Mouse (Mus musculus): ENCODE results near the gene Pir. TPM values are rescaled to one million over a fixed set of nuclear protein-coding genes. Genes with fewer than 3 reads are reported as not detected.

Gene Pir
- polyA plus RNA-seq, 1 experiment, result 0.97 TPM

DNA sequence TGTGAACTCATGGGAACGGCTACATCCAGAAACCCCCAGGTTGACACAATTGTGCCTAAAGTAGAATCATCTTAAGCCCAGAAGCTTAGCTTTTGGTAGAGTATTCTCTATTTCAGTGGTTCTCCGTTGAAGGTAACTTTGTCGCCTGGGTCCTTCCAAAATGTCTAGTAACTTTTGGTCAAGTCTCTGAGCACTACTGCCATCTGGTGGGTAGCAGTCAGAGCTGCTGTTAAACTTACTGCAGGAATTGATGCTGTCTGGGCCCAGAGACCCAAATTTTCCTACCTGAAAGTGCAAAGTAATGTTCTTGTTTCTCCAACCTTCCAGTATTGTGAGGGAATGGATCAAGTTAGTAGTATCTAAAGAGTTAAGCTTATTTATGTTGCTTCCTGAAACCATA lies 17.9 kb downstream of the Pir start:
- 57% methylated on average over 3 of the region's 3 CpGs for WGBS
- Histone ChIP-seq H3K36me3 (ENCODE audit: control insufficient read depth, insufficient read depth, low read length) (no peaks in the 10 kb centered on the region), H3K27me3 (ENCODE audit: control insufficient read depth, insufficient read depth, low read length) (no peaks in the 10 kb centered on the region), H3K4me3 (ENCODE audit: extremely low read depth, insufficient read depth, insufficient read length) (no peak overlapping the region), H3K27ac (ENCODE audit: insufficient read depth, low read length) (no peak overlapping the region), H3K4me1 (ENCODE audit: control insufficient read depth, insufficient read depth, insufficient read length) (no peaks in the 10 kb centered on the region)
- no peak for TF ChIP-seq POLR2A (IDR thresholded peaks at IDR 0.05; ENCODE audit: low read depth, low read length)
- TF ChIP-seq CTCF (IDR thresholded peaks at IDR 0.05; ENCODE audit: extremely low read depth, insufficient read depth, insufficient read length, insufficient replicate concordance), result peak; percentile 11; the same call in 1 of the 2 replicates
- DNase-seq (ENCODE audit: low read depth in 1 of 2, low spot score in 2 of 2), result peak; percentile 8 to 20

DNA sequence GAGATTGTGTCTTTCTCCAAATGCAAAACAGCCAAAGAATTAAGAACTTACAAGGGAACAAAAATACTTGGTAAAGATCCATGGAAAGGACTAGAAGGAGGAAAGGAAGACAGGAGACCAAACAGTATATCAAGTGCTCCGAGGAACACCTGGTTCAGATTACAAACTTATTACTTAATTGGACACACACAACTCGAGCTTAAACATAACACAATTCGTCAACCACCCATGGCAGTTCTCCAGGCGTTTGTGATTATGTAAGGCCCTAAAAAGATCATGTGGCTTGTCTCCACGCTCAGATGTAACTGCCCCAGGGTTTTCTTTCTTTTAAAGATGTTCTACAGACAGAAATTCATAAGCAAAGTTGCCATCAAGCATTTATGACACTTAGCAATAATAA lies 22.0 kb downstream of the Pir start:
- Histone ChIP-seq H3K4me3 (ENCODE audit: extremely low read depth, insufficient read depth, insufficient read length) (no peak overlapping the region), H3K27ac (ENCODE audit: insufficient read depth, low read length) (no peak overlapping the region), H3K36me3 (ENCODE audit: control insufficient read depth, insufficient read depth, low read length) (no peaks in the 10 kb centered on the region), H3K27me3 (ENCODE audit: control insufficient read depth, insufficient read depth, low read length) (no peaks in the 10 kb centered on the region), H3K4me1 (ENCODE audit: control insufficient read depth, insufficient read depth, insufficient read length) (no peaks in the 10 kb centered on the region)
- WGBS, result 60% methylated on average over 5 of the region's 5 CpGs
- TF ChIP-seq POLR2A (IDR thresholded peaks at IDR 0.05; ENCODE audit: low read depth, low read length) (no peak), CTCF (IDR thresholded peaks at IDR 0.05; ENCODE audit: extremely low read depth, insufficient read depth, insufficient read length, insufficient replicate concordance) (no peak)
- no peak for DNase-seq (ENCODE audit: low read depth in 1 of 2, low spot score in 2 of 2)

DNA sequence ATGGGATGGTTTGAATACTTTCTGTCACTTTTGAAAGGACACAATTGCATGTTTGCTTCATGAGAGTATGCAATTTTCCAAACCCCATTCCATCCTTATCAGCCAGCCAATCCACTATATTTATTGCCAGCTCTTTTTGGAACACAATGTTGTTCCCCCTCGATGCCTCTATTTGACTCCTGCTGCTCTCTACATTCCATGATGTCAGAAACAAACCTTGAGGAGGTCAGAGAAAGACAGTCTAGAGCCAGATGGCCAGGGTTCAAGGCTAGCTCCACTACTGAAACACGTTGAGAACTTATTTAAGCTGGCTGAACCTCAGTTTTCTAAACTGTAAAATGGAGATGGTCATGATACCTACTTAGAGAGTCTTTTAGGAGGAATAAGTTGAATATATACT lies 37.1 kb downstream of the Pir start:
- 66% methylated on average over 2 of the region's 2 CpGs for whole genome bisulfite sequencing
- DNase-seq (ENCODE audit: low read depth in 1 of 2, low spot score in 2 of 2), result no peak
- no peak for TF ChIP-seq CTCF (IDR thresholded peaks at IDR 0.05; ENCODE audit: extremely low read depth, insufficient read depth, insufficient read length, insufficient replicate concordance)
- no peaks in the 10 kb centered on the region for H3K27me3 ChIP-seq (ENCODE audit: control insufficient read depth, insufficient read depth, low read length)
- no peaks in the 10 kb centered on the region for H3K36me3 ChIP-seq (ENCODE audit: control insufficient read depth, insufficient read depth, low read length)
- H3K4me1 ChIP-seq (ENCODE audit: control insufficient read depth, insufficient read depth, insufficient read length), result no peaks in the 10 kb centered on the region
- H3K4me3 ChIP-seq (ENCODE audit: extremely low read depth, insufficient read depth, insufficient read length), result no peak overlapping the region
- no peak overlapping the region for H3K27ac ChIP-seq (ENCODE audit: insufficient read depth, low read length)

DNA sequence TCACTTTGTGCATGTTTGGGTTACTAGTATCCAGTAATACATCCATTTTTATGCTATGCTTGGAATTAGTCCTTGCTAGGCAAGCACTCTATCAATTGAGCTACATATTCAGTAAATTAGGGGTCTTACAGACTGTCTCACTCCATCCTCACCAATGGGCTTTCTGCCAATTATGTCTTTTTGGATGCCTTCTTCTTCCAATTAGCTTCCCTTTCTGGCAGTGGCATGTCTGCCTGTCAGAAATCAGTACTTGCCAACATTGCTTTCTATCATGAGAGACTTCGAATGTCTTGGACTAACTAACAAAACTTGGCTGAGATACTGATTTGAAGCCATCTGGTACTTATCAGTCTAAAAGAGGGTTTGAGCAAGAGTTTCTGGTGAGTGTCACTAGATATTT lies 44.7 kb downstream of the Pir start:
- Histone ChIP-seq H3K36me3 (ENCODE audit: control insufficient read depth, insufficient read depth, low read length) (no peaks in the 10 kb centered on the region), H3K4me3 (ENCODE audit: extremely low read depth, insufficient read depth, insufficient read length) (no peak overlapping the region), H3K27me3 (ENCODE audit: control insufficient read depth, insufficient read depth, low read length) (no peaks in the 10 kb centered on the region), H3K4me1 (ENCODE audit: control insufficient read depth, insufficient read depth, insufficient read length) (no peaks in the 10 kb centered on the region), H3K27ac (ENCODE audit: insufficient read depth, low read length) (no peak overlapping the region)
- TF ChIP-seq CTCF (IDR thresholded peaks at IDR 0.05; ENCODE audit: extremely low read depth, insufficient read depth, insufficient read length, insufficient replicate concordance) (no peak), POLR2A (IDR thresholded peaks at IDR 0.05; ENCODE audit: low read depth, low read length) (no peak)
- WGBS, result 81% methylated on average over 1 of the region's 1 CpGs
- no peak for DNase-seq (ENCODE audit: low read depth in 1 of 2, low spot score in 2 of 2)

DNA sequence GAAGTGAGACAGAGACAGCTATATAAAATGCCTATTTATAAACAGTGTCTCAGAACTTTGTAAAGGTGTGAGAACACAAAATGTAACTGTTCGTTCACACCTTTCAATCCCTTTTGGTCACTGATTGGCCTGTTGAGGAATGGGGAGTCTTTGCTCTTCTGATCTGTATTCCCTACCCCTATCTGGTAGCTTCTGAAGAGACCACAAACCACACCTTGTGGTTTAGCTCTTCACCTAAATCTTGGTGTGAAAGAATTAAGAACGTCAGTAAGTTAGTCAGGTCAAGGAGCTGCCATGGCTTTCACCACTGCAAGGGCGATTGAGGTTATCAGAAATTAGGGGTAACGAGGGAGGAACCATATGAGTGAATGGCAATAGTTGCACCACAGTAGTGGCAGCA lies 49.4 kb downstream of the Pir start:
- DNase-seq (ENCODE audit: low read depth in 1 of 2, low spot score in 2 of 2), result no peak
- no peak overlapping the region for H3K4me3 ChIP-seq (ENCODE audit: extremely low read depth, insufficient read depth, insufficient read length)
- no peak overlapping the region for H3K27ac ChIP-seq (ENCODE audit: insufficient read depth, low read length)
- 67% methylated on average over 4 of the region's 4 CpGs for WGBS
- TF ChIP-seq CTCF (IDR thresholded peaks at IDR 0.05; ENCODE audit: extremely low read depth, insufficient read depth, insufficient read length, insufficient replicate concordance), result no peak
- TF ChIP-seq POLR2A (IDR thresholded peaks at IDR 0.05; ENCODE audit: low read depth, low read length), result no peak
- H3K36me3 ChIP-seq (ENCODE audit: control insufficient read depth, insufficient read depth, low read length), result no peaks in the 10 kb centered on the region
- H3K27me3 ChIP-seq (ENCODE audit: control insufficient read depth, insufficient read depth, low read length), result no peaks in the 10 kb centered on the region
- no peaks in the 10 kb centered on the region for H3K4me1 ChIP-seq (ENCODE audit: control insufficient read depth, insufficient read depth, insufficient read length)

DNA sequence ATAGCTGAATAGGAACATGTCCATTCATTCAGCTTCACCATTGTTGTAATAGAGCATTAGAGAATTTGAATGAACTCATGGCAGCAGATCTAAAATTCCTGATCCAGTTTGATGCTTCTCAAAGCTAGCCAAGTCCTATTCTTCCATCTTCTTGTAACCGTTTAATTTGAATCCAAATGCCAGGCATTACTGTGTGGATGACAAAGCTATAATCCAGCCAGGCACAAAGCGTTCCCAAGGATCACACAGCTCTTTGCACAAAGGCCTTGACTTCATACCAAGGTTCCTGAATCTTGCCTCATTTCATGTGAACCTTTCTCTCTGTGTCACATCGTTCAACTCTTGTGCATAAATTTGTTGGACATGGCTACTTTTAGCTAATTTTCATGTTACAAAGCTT lies 50.9 kb downstream of the Pir start:
- Histone ChIP-seq H3K4me3 (ENCODE audit: extremely low read depth, insufficient read depth, insufficient read length) (no peak overlapping the region), H3K4me1 (ENCODE audit: control insufficient read depth, insufficient read depth, insufficient read length) (no peaks in the 10 kb centered on the region), H3K27me3 (ENCODE audit: control insufficient read depth, insufficient read depth, low read length) (no peaks in the 10 kb centered on the region), H3K27ac (ENCODE audit: insufficient read depth, low read length) (no peak overlapping the region), H3K36me3 (ENCODE audit: control insufficient read depth, insufficient read depth, low read length) (no peaks in the 10 kb centered on the region)
- no peak for TF ChIP-seq CTCF (IDR thresholded peaks at IDR 0.05; ENCODE audit: extremely low read depth, insufficient read depth, insufficient read length, insufficient replicate concordance)
- DNase-seq (ENCODE audit: low read depth in 1 of 2, low spot score in 2 of 2), result no peak
- 83% methylated on average over 3 of the region's 3 CpGs for WGBS

DNA sequence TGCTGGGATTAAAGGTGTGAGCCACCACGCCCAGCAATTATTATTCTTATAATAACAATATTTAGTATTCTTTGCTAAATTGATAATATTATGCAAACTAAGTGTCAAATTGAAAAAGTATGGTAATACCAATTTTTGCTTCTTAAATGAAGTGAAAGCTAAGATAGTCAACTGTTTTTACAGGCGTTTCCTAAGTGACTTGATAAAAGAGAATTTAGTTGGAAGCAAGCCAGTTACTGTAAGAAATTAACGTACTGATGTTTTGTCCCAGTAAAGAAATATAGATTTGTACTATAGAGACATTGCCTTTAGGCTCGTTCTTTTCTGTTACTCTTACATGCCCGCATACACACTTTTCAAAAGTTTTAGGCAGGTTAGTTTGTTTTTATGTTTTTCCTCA lies 53.3 kb downstream of the Pir start:
- Histone ChIP-seq H3K36me3 (ENCODE audit: control insufficient read depth, insufficient read depth, low read length) (no peaks in the 10 kb centered on the region), H3K27ac (ENCODE audit: insufficient read depth, low read length) (no peak overlapping the region), H3K27me3 (ENCODE audit: control insufficient read depth, insufficient read depth, low read length) (no peaks in the 10 kb centered on the region), H3K4me3 (ENCODE audit: extremely low read depth, insufficient read depth, insufficient read length) (no peak overlapping the region), H3K4me1 (ENCODE audit: control insufficient read depth, insufficient read depth, insufficient read length) (no peaks in the 10 kb centered on the region)
- WGBS, result 73% methylated on average over 5 of the region's 5 CpGs
- TF ChIP-seq POLR2A (IDR thresholded peaks at IDR 0.05; ENCODE audit: low read depth, low read length) (no peak), CTCF (IDR thresholded peaks at IDR 0.05; ENCODE audit: extremely low read depth, insufficient read depth, insufficient read length, insufficient replicate concordance) (no peak)
- DNase-seq (ENCODE audit: low read depth in 1 of 2, low spot score in 2 of 2), result no peak

Measured in spleen, adult 2 months (tissue).